7 mouse cellular contexts compared by ENCODE assay signal in the genomic region with DNA sequence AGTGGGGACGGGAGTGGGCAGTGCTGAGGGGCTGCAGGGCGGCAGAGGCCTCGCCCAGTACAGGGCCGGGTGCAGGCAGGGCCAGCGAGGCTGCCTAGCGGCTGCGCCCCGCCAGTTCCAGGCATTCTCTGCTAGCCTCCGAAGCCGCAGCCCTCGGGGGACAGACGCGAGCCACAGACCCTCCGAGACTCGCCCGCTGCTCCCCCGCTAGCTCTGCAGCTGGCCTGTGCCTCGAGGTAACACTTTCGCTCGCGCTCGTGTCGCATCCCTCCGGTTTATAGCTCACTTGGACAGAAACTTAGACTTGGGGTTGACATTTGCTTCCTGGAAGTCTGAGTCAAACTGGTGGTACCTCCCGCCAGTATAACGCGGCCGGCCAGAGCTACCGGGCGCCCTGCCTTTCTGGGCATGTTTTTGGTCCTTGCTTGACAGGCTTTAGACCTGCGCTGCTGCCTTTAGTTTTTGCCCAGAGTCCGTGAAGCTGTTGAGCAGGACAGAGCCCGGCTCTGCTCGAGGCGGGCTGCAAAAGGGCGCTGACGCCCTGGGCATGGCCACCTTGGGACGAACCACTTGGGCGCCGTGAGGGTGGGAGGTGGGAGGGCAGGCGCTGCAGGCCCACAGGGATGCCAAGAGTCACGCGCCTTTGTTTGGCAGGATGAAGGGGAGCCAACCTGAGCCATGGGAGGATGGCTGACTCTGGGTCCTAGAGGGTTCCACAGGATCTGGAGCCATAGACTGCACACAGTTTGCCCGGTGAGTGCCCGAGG. TPM values are rescaled to one million over a fixed set of nuclear protein-coding genes. Genes with fewer than 3 reads are reported as not detected.
DNase-seq lines count a peak whose midpoint lies in the region; ATAC-seq and TF ChIP-seq lines count a peak whose summit lies in the region.

No protein-coding gene starts in this region.

- ATAC-seq in lung, postnatal 0 days, result no peak
- no peak for ATAC-seq in heart, embryonic 11.5 days (replicated peaks; ENCODE audit: insufficient number of reproducible peaks, low FRiP score, low TSS enrichment)
- no peak for ATAC-seq in neural tube, embryonic 15.5 days (ENCODE audit: low FRiP score)

- WGBS in lung, postnatal 0 days, result 84% methylated on average over 44 of the region's 45 CpGs
- WGBS in heart, embryonic 11.5 days (ENCODE audit: insufficient replicate concordance), result 84% methylated on average over 45 of the region's 45 CpGs
- WGBS in neural tube, embryonic 15.5 days, result 80% methylated on average over 45 of the region's 45 CpGs

- TF ChIP-seq EP300 in lung, postnatal 0 days (IDR thresholded peaks at IDR 0.05), result no peak

- peak overlapping the region; percentile 53; the same call in 1 of the 2 replicates for H3K4me3 ChIP-seq in lung, postnatal 0 days (ENCODE audit: low read depth, low read length)
- peak overlapping the region; percentile 65 for H3K4me3 ChIP-seq in heart, embryonic 11.5 days (ENCODE audit: low read depth, low read length)
- peak overlapping the region; percentile 56; the same call in 1 of the 2 replicates for H3K4me3 ChIP-seq in neural tube, embryonic 15.5 days (replicated peaks)

- H3K27me3 ChIP-seq in lung, postnatal 0 days (replicated peaks; ENCODE audit: insufficient read depth, low read length), result no peaks in the 10 kb centered on the region
- no peaks in the 10 kb centered on the region for H3K27me3 ChIP-seq in heart, embryonic 11.5 days (ENCODE audit: control insufficient read depth, insufficient read depth, low read length)
- no peaks in the 10 kb centered on the region for H3K27me3 ChIP-seq in neural tube, embryonic 15.5 days (replicated peaks)

- H3K9me3 ChIP-seq in lung, postnatal 0 days (ENCODE audit: low read length), result no peaks in the 10 kb centered on the region
- H3K9me3 ChIP-seq in heart, embryonic 11.5 days (replicated peaks; ENCODE audit: control insufficient read depth, low read length), result no peaks in the 10 kb centered on the region
- no peaks in the 10 kb centered on the region for H3K9me3 ChIP-seq in neural tube, embryonic 15.5 days (replicated peaks)

- no peak for TF ChIP-seq CTCF in lung, postnatal 0 days (IDR thresholded peaks at IDR 0.05)

- DNase-seq in lung, postnatal 0 days (ENCODE audit: low spot score), result no peak
- no peak for DNase-seq in lung, postnatal 14 days
- DNase-seq in cerebellum, adult 9-11 months, result peak; percentile 69
- peak; percentile 43 to 59 for DNase-seq in kidney, postnatal 4 days
- DNase-seq in layer of hippocampus, adult 9-10 months (ENCODE audit: low spot score), result no peak

- H3K27ac ChIP-seq in lung, postnatal 0 days (ENCODE audit: low read length), result peak overlapping the region; percentile 85
- H3K27ac ChIP-seq in heart, embryonic 11.5 days (ENCODE audit: low read depth, low read length), result peak overlapping the region; percentile 80
- H3K27ac ChIP-seq in neural tube, embryonic 15.5 days (replicated peaks), result peak overlapping the region; percentile 92

- peaks cover 18% of the 10 kb centered on the region for H3K36me3 ChIP-seq in lung, postnatal 0 days (ENCODE audit: insufficient read depth, low read length)
- H3K36me3 ChIP-seq in heart, embryonic 11.5 days (ENCODE audit: control insufficient read depth, insufficient read depth, low read length), result peaks cover 20% of the 10 kb centered on the region
- H3K36me3 ChIP-seq in neural tube, embryonic 15.5 days, result peaks cover 25% of the 10 kb centered on the region

- H3K4me2 ChIP-seq in lung, postnatal 0 days (replicated peaks; ENCODE audit: low read depth, low read length), result peak overlapping the region; percentile 59
- peak overlapping the region; percentile 72 for H3K4me2 ChIP-seq in heart, embryonic 11.5 days
- peak overlapping the region; percentile 79 for H3K4me2 ChIP-seq in neural tube, embryonic 15.5 days

- no peak overlapping the region for H3K9ac ChIP-seq in lung, postnatal 0 days (replicated peaks; ENCODE audit: low read depth)
- H3K9ac ChIP-seq in heart, embryonic 11.5 days (ENCODE audit: low read depth, low read length), result peak overlapping the region; percentile 80; the same call in 1 of the 2 replicates
- peak overlapping the region; percentile 60; the same call in 1 of the 2 replicates for H3K9ac ChIP-seq in neural tube, embryonic 15.5 days (replicated peaks)

- H3K4me1 ChIP-seq in lung, postnatal 0 days (ENCODE audit: insufficient read depth, low read depth, low read length), result peaks cover 10% of the 10 kb centered on the region; the same call in 1 of the 2 replicates
- H3K4me1 ChIP-seq in heart, embryonic 11.5 days (ENCODE audit: control insufficient read depth, insufficient read depth, low read length), result peaks cover 15% of the 10 kb centered on the region
- H3K4me1 ChIP-seq in neural tube, embryonic 15.5 days, result peaks cover 61% of the 10 kb centered on the region

RNA-seq across cellular contexts. Expression of gene 1600002K03Rik, which starts 0.8 kb away (rescaled TPM):
- 10.4 and 11.7 TPM in 2 replicates for polyA plus RNA-seq in lung, postnatal 0 days (2015; fragmentation: Nextera tagmentation; extraction: Ambion mirVana)
- polyA plus RNA-seq in heart, embryonic 11.5 days (2014; fragmentation: Nextera tagmentation; extraction: Ambion mirVana), result 9.6 and 12.4 TPM in 2 replicates
- polyA plus RNA-seq in neural tube, embryonic 15.5 days (2015; fragmentation: Nextera tagmentation; extraction: Ambion mirVana), result 13.5 and 14.3 TPM in 2 replicates

RNA-seq across cellular contexts. Expression of gene Cirbp, which starts 6.2 kb away (rescaled TPM):
- polyA plus RNA-seq in lung, postnatal 0 days (2015; fragmentation: Nextera tagmentation; extraction: Ambion mirVana), result 203 and 305 TPM in 2 replicates
- polyA plus RNA-seq in heart, embryonic 11.5 days (2014; fragmentation: Nextera tagmentation; extraction: Ambion mirVana), result 49.1 and 52.7 TPM in 2 replicates
- 284 and 345 TPM in 2 replicates for polyA plus RNA-seq in neural tube, embryonic 15.5 days (2015; fragmentation: Nextera tagmentation; extraction: Ambion mirVana)

RNA-seq across cellular contexts. Expression of gene Efna2, which starts 7.3 kb away (rescaled TPM):
- polyA plus RNA-seq in lung, postnatal 0 days (2015; fragmentation: Nextera tagmentation; extraction: Ambion mirVana), result 5.1 and 6.9 TPM in 2 replicates
- 13.9 and 14.8 TPM in 2 replicates for polyA plus RNA-seq in heart, embryonic 11.5 days (2014; fragmentation: Nextera tagmentation; extraction: Ambion mirVana)
- polyA plus RNA-seq in neural tube, embryonic 15.5 days (2015; fragmentation: Nextera tagmentation; extraction: Ambion mirVana), result 25.9 and 31.2 TPM in 2 replicates

RNA-seq across cellular contexts. Expression of gene Midn, which starts 23.9 kb away (rescaled TPM):
- 13.2 and 14.2 TPM in 2 replicates for polyA plus RNA-seq in lung, postnatal 0 days (2015; fragmentation: Nextera tagmentation; extraction: Ambion mirVana)
- 29.5 and 31.9 TPM in 2 replicates for polyA plus RNA-seq in heart, embryonic 11.5 days (2014; fragmentation: Nextera tagmentation; extraction: Ambion mirVana)
- polyA plus RNA-seq in neural tube, embryonic 15.5 days (2015; fragmentation: Nextera tagmentation; extraction: Ambion mirVana), result 19.4 and 20.5 TPM in 2 replicates

RNA-seq across cellular contexts. Expression of gene Cbarp, which starts 31.3 kb away (rescaled TPM):
- polyA plus RNA-seq in lung, postnatal 0 days (2015; fragmentation: Nextera tagmentation; extraction: Ambion mirVana), result 5.1 and 5.5 TPM in 2 replicates
- polyA plus RNA-seq in heart, embryonic 11.5 days (2014; fragmentation: Nextera tagmentation; extraction: Ambion mirVana), result 2.5 and 2.7 TPM in 2 replicates
- polyA plus RNA-seq in neural tube, embryonic 15.5 days (2015; fragmentation: Nextera tagmentation; extraction: Ambion mirVana), result 91.9 and 93.0 TPM in 2 replicates

Comparison
In these comparisons a context has a peak if more than half of its experiments do, and no peak if none do; other contexts are left out.
1. DNase-seq: peak in cerebellum, adult 9-11 months (single experiment) and kidney, postnatal 4 days (2 of 2); none in lung, postnatal 0 days (single experiment), lung, postnatal 14 days (single experiment) and layer of hippocampus, adult 9-10 months (single experiment).
2. Peak in every context shown above with its lines, with median percentiles within 50 percentile points of each other: H3K27ac ChIP-seq, H3K4me2 ChIP-seq and H3K4me3 ChIP-seq.